Mouse (Mus musculus): ENCODE results near the gene Col6a6. TPM values are rescaled to one million over a fixed set of nuclear protein-coding genes. Genes with fewer than 3 reads are reported as not detected.

Col6a6 gene
- total and polyA plus RNA-seq, 3 experiments, result 1.5 to 3.5 (median 2.5) TPM

DNA sequence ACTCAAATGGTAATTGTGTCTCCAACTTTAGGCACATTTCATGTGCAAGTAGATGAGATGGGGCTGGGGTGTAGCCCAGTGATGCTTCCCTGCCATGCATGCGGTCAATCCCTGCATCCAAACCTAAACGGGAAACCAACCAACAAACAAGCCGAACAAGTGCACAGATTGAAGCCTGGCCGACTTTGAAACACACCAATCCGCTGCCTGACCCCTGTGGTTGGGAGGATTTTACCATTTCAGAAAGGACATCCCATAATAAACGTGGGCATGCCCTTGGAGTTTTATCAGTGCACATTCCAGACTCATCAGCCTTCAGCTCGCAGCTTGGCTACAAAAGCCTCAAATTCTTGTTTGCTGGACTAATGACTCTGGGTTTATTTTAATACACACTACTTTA is 57.3 kb downstream of the Col6a6 start:
- Histone ChIP-seq H3K79me2 (replicated peaks; ENCODE audit: control insufficient read depth, insufficient read depth, low read length) (no peaks in the 10 kb centered on the region), H3K9ac (ENCODE audit: low read depth, low read length) (no peak overlapping the region), H3K36me3 (ENCODE audit: control insufficient read depth, insufficient read depth, low read length) (no peaks in the 10 kb centered on the region), H3K27ac (no peak overlapping the region; the same call in 1 of the 2 replicates), H3K4me3 (no peak overlapping the region), H3K27me3 (ENCODE audit: control insufficient read depth, insufficient read depth, low read length) (no peaks in the 10 kb centered on the region), H3K4me1 (ENCODE audit: control insufficient read depth, insufficient read depth, low read length) (peaks cover 5% of the 10 kb centered on the region)
- WGBS, result 50% methylated on average over 7 of the region's 7 CpGs
- DNase-seq, result peak in 1 of 2 experiments; percentile 9
- TF ChIP-seq CTCF (IDR thresholded peaks at IDR 0.05) (no peak), POLR2A (IDR thresholded peaks at IDR 0.05; ENCODE audit: insufficient read depth, low read depth, low read length) (no peak), EP300 (IDR thresholded peaks at IDR 0.05; ENCODE audit: insufficient read depth, low read depth, low read length) (no peak)
- intact Hi-C loops (cut with DNase I), result loop anchor here (5.0 kb wide), 1 partner anchor 77 kb away; no protein-coding TSS in a partner anchor

DNA sequence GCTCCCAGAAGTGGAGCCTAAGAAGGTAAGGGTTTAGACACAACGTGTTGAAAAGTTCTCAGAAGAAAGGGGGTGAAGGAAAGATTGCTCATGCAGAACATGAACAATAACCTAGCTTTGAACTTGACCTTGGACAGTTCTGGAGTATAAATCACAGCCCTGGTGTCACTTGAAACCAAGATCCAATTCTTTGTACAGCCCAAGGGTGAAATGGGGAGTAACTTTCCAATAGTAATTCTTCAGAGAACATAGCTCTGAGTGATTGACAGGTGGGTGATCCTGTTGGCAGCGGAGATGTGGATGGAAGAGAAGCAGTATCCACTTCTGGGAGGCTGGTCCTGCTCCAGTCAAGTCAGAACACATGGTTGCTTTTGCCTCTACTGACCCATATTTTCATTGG is 62.1 kb downstream of the Col6a6 start:
- 70% methylated on average over 2 of the region's 2 CpGs for WGBS

DNA sequence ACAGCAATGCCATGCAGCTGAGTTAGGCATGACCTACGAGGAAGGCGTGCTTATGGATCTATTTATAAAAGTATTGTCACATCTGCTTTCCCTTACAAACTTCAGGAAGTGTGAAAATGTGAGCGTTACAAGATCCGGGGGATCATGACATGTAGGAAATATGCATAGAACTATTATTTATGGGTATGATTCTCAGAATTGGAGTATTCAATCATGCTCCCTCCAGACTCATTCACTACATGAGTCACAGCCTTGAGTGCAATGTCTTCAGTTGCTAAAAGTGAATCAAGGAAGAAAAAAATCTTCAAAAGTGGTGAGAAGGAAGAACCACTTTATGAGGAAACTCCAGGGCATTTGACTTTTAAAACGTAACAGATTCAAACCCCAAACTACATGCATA is 63.3 kb downstream of the Col6a6 start:
- no peak overlapping the region for H3K27ac ChIP-seq
- H3K4me1 ChIP-seq (ENCODE audit: control insufficient read depth, insufficient read depth, low read length), result no peaks in the 10 kb centered on the region
- H3K4me3 ChIP-seq, result no peak overlapping the region
- no peak overlapping the region for H3K9ac ChIP-seq (ENCODE audit: low read depth, low read length)
- TF ChIP-seq POLR2A (IDR thresholded peaks at IDR 0.05; ENCODE audit: insufficient read depth, low read depth, low read length) (no peak), EP300 (IDR thresholded peaks at IDR 0.05; ENCODE audit: insufficient read depth, low read depth, low read length) (no peak), CTCF (IDR thresholded peaks at IDR 0.05) (no peak)
- H3K36me3 ChIP-seq (ENCODE audit: control insufficient read depth, insufficient read depth, low read length), result no peaks in the 10 kb centered on the region
- DNase-seq, result no peak
- H3K27me3 ChIP-seq (ENCODE audit: control insufficient read depth, insufficient read depth, low read length), result no peaks in the 10 kb centered on the region
- intact Hi-C loops (cut with DNase I), result no loop called here
- WGBS, result 48% methylated on average over 5 of the region's 5 CpGs
- no peaks in the 10 kb centered on the region for H3K79me2 ChIP-seq (replicated peaks; ENCODE audit: control insufficient read depth, insufficient read depth, low read length)

More for the DNA sequence above, 62.1 kb downstream of the Col6a6 start:
- intact Hi-C loops (cut with DNase I), result no loop called here
- no peak for DNase-seq
- Histone ChIP-seq H3K4me1 (ENCODE audit: control insufficient read depth, insufficient read depth, low read length) (peaks cover 3% of the 10 kb centered on the region; the same call in 1 of the 2 replicates), H3K27me3 (ENCODE audit: control insufficient read depth, insufficient read depth, low read length) (no peaks in the 10 kb centered on the region), H3K27ac (no peak overlapping the region), H3K4me3 (no peak overlapping the region), H3K9ac (ENCODE audit: low read depth, low read length) (no peak overlapping the region), H3K36me3 (ENCODE audit: control insufficient read depth, insufficient read depth, low read length) (no peaks in the 10 kb centered on the region), H3K79me2 (replicated peaks; ENCODE audit: control insufficient read depth, insufficient read depth, low read length) (no peaks in the 10 kb centered on the region)
- TF ChIP-seq CTCF (IDR thresholded peaks at IDR 0.05), result no peak
- TF ChIP-seq EP300 (IDR thresholded peaks at IDR 0.05; ENCODE audit: insufficient read depth, low read depth, low read length), result no peak
- no peak for TF ChIP-seq POLR2A (IDR thresholded peaks at IDR 0.05; ENCODE audit: insufficient read depth, low read depth, low read length)

DNA sequence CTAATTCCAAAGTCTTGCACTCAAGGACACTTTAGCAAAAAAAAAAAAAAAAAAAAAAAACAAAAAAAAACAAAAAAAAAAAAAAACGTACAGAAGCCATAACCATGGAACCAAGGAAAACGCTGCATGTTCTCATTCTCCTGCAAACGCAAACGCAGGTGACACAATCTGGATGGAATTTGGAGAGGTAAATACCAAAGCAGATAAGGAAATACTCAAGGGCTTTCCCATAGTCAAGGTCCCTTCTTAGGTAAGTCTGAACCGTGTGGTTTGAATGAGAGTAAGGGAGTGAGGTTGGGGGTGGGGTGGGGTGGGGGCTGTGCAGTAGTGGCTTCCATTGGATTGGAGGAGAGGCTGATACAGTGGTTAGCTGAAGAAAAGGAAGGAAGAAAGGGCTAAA is 63.8 kb downstream of the Col6a6 start:
- 42% methylated on average over 5 of the region's 5 CpGs for WGBS
- no peak overlapping the region for H3K27ac ChIP-seq
- intact Hi-C loops (cut with DNase I), result no loop called here

DNA sequence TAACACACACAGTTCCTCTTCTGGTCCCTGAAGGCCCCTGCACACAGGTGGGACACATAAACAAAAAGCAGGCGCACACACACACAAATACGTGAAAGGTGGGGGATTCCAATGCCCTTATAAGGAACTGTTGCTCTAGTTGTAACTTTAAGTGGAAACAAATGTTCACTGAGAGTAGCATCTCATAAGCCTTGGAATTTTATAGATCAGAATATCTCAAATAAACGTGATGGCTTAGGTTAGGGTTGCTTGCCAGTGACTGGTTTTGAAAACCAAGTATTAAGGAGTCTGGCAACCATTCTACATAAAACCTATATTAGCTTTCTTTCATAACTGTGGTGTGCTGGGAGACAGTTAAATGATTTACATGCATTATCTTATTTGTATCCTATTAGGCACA is 64.3 kb downstream of the Col6a6 start:
- intact Hi-C loops (cut with DNase I), result no loop called here
- Histone ChIP-seq H3K4me3 (no peak overlapping the region), H3K27ac (no peak overlapping the region), H3K4me1 (ENCODE audit: control insufficient read depth, insufficient read depth, low read length) (peaks cover under 1% of the 10 kb centered on the region; the same call in 1 of the 2 replicates), H3K9ac (ENCODE audit: low read depth, low read length) (no peak overlapping the region), H3K79me2 (replicated peaks; ENCODE audit: control insufficient read depth, insufficient read depth, low read length) (no peaks in the 10 kb centered on the region), H3K36me3 (ENCODE audit: control insufficient read depth, insufficient read depth, low read length) (no peaks in the 10 kb centered on the region), H3K27me3 (ENCODE audit: control insufficient read depth, insufficient read depth, low read length) (no peaks in the 10 kb centered on the region)
- DNase-seq, result no peak
- no peak for TF ChIP-seq CTCF (IDR thresholded peaks at IDR 0.05)
- TF ChIP-seq EP300 (IDR thresholded peaks at IDR 0.05; ENCODE audit: insufficient read depth, low read depth, low read length), result no peak
- no peak for TF ChIP-seq POLR2A (IDR thresholded peaks at IDR 0.05; ENCODE audit: insufficient read depth, low read depth, low read length)
- 82% methylated on average over 3 of the region's 3 CpGs for WGBS

More for the DNA sequence above, 63.8 kb downstream of the Col6a6 start:
- no peaks in the 10 kb centered on the region for H3K27me3 ChIP-seq (ENCODE audit: control insufficient read depth, insufficient read depth, low read length)
- H3K4me1 ChIP-seq (ENCODE audit: control insufficient read depth, insufficient read depth, low read length), result no peaks in the 10 kb centered on the region
- no peaks in the 10 kb centered on the region for H3K36me3 ChIP-seq (ENCODE audit: control insufficient read depth, insufficient read depth, low read length)
- no peak for DNase-seq
- no peak for TF ChIP-seq EP300 (IDR thresholded peaks at IDR 0.05; ENCODE audit: insufficient read depth, low read depth, low read length)
- no peak for TF ChIP-seq CTCF (IDR thresholded peaks at IDR 0.05)
- TF ChIP-seq POLR2A (IDR thresholded peaks at IDR 0.05; ENCODE audit: insufficient read depth, low read depth, low read length), result no peak
- no peaks in the 10 kb centered on the region for H3K79me2 ChIP-seq (replicated peaks; ENCODE audit: control insufficient read depth, insufficient read depth, low read length)
- H3K4me3 ChIP-seq, result no peak overlapping the region
- H3K9ac ChIP-seq (ENCODE audit: low read depth, low read length), result no peak overlapping the region

DNA sequence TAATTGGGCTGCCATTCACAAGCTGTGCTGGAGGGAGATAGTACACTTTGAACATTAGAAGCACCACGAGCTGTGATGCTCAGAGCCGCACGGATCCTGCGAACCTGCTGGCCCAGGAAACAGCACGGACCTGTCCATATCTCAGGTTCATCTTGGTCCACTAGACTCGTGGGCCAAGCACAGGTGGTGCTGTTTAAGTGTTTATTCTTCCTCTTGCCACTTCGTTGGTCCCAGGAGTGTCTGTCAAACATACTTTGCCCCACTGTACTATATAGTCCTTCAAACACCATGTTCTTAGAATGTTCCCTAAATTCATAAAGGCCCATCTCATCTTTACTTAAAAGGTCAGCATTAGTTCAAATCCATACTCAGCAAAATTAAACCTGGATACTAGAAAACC is 65.7 kb downstream of the Col6a6 start:
- WGBS, result 81% methylated on average over 7 of the region's 7 CpGs
- TF ChIP-seq POLR2A (IDR thresholded peaks at IDR 0.05; ENCODE audit: insufficient read depth, low read depth, low read length) (no peak), EP300 (IDR thresholded peaks at IDR 0.05; ENCODE audit: insufficient read depth, low read depth, low read length) (no peak), CTCF (IDR thresholded peaks at IDR 0.05) (no peak)
- DNase-seq, result no peak

More for the DNA sequence above, 65.7 kb downstream of the Col6a6 start:
- intact Hi-C loops (cut with DNase I), result no loop called here
- Histone ChIP-seq H3K9ac (ENCODE audit: low read depth, low read length) (no peak overlapping the region), H3K36me3 (ENCODE audit: control insufficient read depth, insufficient read depth, low read length) (no peaks in the 10 kb centered on the region), H3K27me3 (ENCODE audit: control insufficient read depth, insufficient read depth, low read length) (no peaks in the 10 kb centered on the region), H3K4me3 (no peak overlapping the region), H3K4me1 (ENCODE audit: control insufficient read depth, insufficient read depth, low read length) (peaks cover 1% of the 10 kb centered on the region; the same call in 1 of the 2 replicates), H3K27ac (no peak overlapping the region), H3K79me2 (replicated peaks; ENCODE audit: control insufficient read depth, insufficient read depth, low read length) (no peaks in the 10 kb centered on the region)
